Mouse (Mus musculus) kidney, embryonic 15.5 days (tissue): ENCODE data around the gene Ddo. TPM values are rescaled to one million over a fixed set of nuclear protein-coding genes. Genes with fewer than 3 reads are reported as not detected.

ENCODE experiments used
- ATAC-seq: fragments of 200-750 bp; cut with Nextera tagmentation; replicated peaks from 2 replicates; pipeline ENCODE4 v1.8.0; 2017; ENCODE audit warnings: moderate TSS enrichment; ENCODE audit not compliant: low FRiP score
- H3K27ac ChIP-seq: fragments of 300-500 bp; sonication (generic); 2 replicates; pipeline ENCODE4 v1.5.1; 2015; ENCODE audit warnings: mild to moderate bottlenecking, inconsistent platforms
- H3K27me3 ChIP-seq: fragments of 300-500 bp; sonication (generic); 2 replicates; pipeline ENCODE4 v1.6.1; 2015; ENCODE audit warnings: inconsistent platforms
- H3K36me3 ChIP-seq: fragments of 300-500 bp; sonication (generic); 2 replicates; pipeline ENCODE4 v1.6.1; 2015; ENCODE audit warnings: inconsistent platforms
- H3K4me1 ChIP-seq: fragments of 300-500 bp; sonication (generic); 2 replicates; pipeline ENCODE4 v1.6.1; 2015; ENCODE audit warnings: inconsistent platforms
- H3K4me2 ChIP-seq: fragments of 300-500 bp; sonication (generic); 2 replicates; pipeline ENCODE4 v1.6.1; 2015; ENCODE audit warnings: moderate library complexity, mild to moderate bottlenecking, inconsistent platforms
- H3K4me3 ChIP-seq: fragments of 300-500 bp; sonication (generic); replicated peaks from 2 replicates; pipeline ENCODE4 v1.5.1; 2015; ENCODE audit warnings: mild to moderate bottlenecking, inconsistent platforms
- H3K9ac ChIP-seq: fragments of 300-500 bp; sonication (generic); 2 replicates; pipeline ENCODE4 v1.6.1; 2015; ENCODE audit warnings: mild to moderate bottlenecking, inconsistent platforms
- H3K9me3 ChIP-seq: fragments of 300-500 bp; sonication (generic); replicated peaks from 2 replicates; pipeline ENCODE4 v1.6.1; 2016; ENCODE audit warnings: inconsistent platforms
- WGBS: fragments of 180-500 bp; shearing (Covaris S2); methylation state at CpG from one replicate; pipeline ENCODE4 v1.1.7; 2015; ENCODE audit warnings: mixed read lengths; 5-methylcytosine and 5-hydroxymethylcytosine counted together
- polyA plus RNA-seq: library from polyadenylated mRNA; unstranded; fragments of >200 nt; fragmentation: Nextera tagmentation; extraction: Ambion mirVana; gene quantifications from 2 replicates; pipeline ENCODE4 v1.2.1, GENCODE M21; 2015

Gene Ddo
- 0.28 and 0.53 TPM in 2 replicates for polyA plus RNA-seq

DNA sequence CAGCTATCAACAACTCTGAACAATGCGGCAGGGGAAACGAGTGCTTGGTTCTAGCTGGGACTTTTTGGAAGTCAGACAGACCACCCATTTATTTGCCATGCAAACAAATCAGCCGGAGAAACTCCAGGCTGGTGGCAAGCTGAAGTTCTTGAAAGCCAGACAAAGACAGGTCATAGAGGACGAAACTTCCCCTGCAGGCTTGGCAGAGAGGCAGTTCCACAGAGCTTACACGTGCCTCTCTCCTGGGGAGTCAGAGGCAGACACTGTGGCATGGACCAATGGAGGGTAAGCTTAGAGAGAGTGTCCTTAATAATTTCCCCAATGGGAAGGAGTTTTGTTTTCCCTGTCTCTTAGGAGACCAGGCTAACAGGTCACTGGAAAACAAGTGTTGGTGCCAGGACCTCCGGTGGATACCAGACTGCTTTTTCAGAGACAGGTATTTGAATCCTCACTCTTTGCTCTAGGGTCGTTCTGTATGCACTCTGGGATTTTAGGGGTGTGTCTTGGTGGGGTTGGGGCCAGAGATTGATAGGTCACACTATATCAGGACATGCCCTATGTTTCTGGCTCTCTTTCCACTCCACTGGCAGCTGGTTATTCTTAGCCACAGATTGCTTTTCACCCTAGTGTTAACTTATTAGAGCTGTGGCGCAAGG, at the start of gene Ddo:
Gene Ddo, plus strand, starts transcription at position 356 of the 656 bp plus-strand sequence.
- H3K27me3 ChIP-seq, result no peaks in the 10 kb centered on the region
- 0 out of 2 replicates have a peak, but pooled peaks cover 13% of the 10 kb centered on the region for H3K4me1 ChIP-seq
- no peaks in the 10 kb centered on the region for H3K9me3 ChIP-seq
- no peak for ATAC-seq
- 75% methylated on average over 8 of the region's 8 CpGs for WGBS
- no peak within 1 kb of the TSS for H3K9ac ChIP-seq
- H3K4me3 ChIP-seq, result no peak within 1 kb of the TSS
- no peak within 1 kb of the TSS for H3K27ac ChIP-seq
- H3K4me2 ChIP-seq, result no peak within 1 kb of the TSS
- H3K36me3 ChIP-seq, result no peaks in the 10 kb centered on the region

GRCm38 (mm10) chr10:40583584-40584255, 46.1 kb upstream of the Ddo start:
- Histone ChIP-seq H3K4me2 (no peak overlapping the region), H3K27me3 (no peaks in the 10 kb centered on the region), H3K4me1 (no peaks in the 10 kb centered on the region), H3K27ac (no peak overlapping the region), H3K9ac (no peak overlapping the region), H3K36me3 (no peaks in the 10 kb centered on the region), H3K9me3 (no peaks in the 10 kb centered on the region), H3K4me3 (no peak overlapping the region)
- ATAC-seq, result no peak
- WGBS, result 86% methylated on average over 8 of the region's 8 CpGs

- H3K27ac ChIP-seq, result no peak overlapping the region
- 70% methylated on average over 7 of the region's 7 CpGs for WGBS
- no peak for ATAC-seq
Observed at GRCm38 (mm10) chr10:40592186-40592585, 37.6 kb upstream of the Ddo start.

DNA sequence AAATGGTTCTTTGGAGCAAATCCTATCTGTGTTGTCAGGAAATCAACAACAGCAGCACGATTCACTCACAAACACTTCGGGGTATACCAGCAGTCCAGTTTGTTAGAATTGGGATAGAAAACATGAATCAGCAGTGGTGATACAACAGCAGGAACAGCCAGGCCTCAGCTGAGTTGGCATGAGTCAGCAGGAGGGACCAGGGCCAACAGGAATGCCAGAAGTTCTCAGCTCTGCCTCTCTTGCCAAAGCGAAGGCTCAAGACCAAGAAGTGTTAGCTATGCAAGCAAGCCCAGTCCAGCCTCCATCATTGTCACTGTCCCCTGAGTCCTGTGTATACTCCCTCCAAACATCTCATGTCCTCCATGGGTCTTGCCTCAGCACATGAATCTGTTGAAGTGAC, 32.6 kb upstream of the Ddo start:
- no peak for ATAC-seq
- H3K4me2 ChIP-seq, result no peak overlapping the region
- H3K36me3 ChIP-seq, result no peaks in the 10 kb centered on the region

More at GRCm38 (mm10) chr10:40592186-40592585, 37.6 kb upstream of the Ddo start:
- no peak overlapping the region for H3K4me2 ChIP-seq
- H3K36me3 ChIP-seq, result no peaks in the 10 kb centered on the region
- H3K9ac ChIP-seq, result no peak overlapping the region
- H3K4me1 ChIP-seq, result no peaks in the 10 kb centered on the region
- no peaks in the 10 kb centered on the region for H3K27me3 ChIP-seq
- no peak overlapping the region for H3K4me3 ChIP-seq
- H3K9me3 ChIP-seq, result no peaks in the 10 kb centered on the region

GRCm38 (mm10) chr10:40604706-40605394, 25.0 kb upstream of the Ddo start:
- Histone ChIP-seq H3K9ac (no peak overlapping the region), H3K4me1 (no peaks in the 10 kb centered on the region), H3K27ac (no peak overlapping the region), H3K27me3 (no peaks in the 10 kb centered on the region), H3K4me3 (no peak overlapping the region), H3K36me3 (no peaks in the 10 kb centered on the region), H3K4me2 (no peak overlapping the region), H3K9me3 (0 out of 2 replicates have a peak, but pooled peaks cover 9% of the 10 kb centered on the region)
- WGBS, result 60% methylated on average over 6 of the region's 6 CpGs
- no peak for ATAC-seq

More for the DNA sequence above, 32.6 kb upstream of the Ddo start:
- Histone ChIP-seq H3K4me1 (no peaks in the 10 kb centered on the region), H3K9ac (no peak overlapping the region), H3K27me3 (no peaks in the 10 kb centered on the region), H3K27ac (no peak overlapping the region), H3K4me3 (no peak overlapping the region), H3K9me3 (no peaks in the 10 kb centered on the region)
- WGBS, result 88% methylated on average over 3 of the region's 3 CpGs

DNA sequence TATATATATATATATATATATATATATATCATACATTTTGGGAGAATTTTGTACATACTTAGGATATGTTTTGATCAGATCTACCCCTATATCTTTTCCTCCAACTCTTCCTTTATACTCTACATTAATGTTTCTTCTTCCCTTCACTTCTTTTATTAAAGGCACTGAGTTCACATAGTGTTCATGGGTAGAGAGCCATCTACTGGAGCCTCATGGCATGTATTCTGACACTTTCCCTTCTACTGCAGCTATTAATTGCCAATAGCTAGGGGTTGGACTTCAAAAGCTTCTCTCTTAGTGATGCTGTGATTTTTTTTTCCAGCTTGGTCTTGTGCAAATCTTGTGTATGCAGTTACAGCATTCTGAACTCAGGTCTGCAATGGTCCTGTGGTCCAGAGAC, 11.8 kb upstream of the Ddo start:
- no peak overlapping the region for H3K4me3 ChIP-seq
- no peak overlapping the region for H3K4me2 ChIP-seq
- ATAC-seq, result no peak
- H3K9ac ChIP-seq, result no peak overlapping the region
- no peaks in the 10 kb centered on the region for H3K4me1 ChIP-seq
- no peaks in the 10 kb centered on the region for H3K36me3 ChIP-seq
- H3K27me3 ChIP-seq, result no peaks in the 10 kb centered on the region
- no peaks in the 10 kb centered on the region for H3K9me3 ChIP-seq
- H3K27ac ChIP-seq, result no peak overlapping the region

GRCm38 (mm10) chr10:40619760-40620159, 10.1 kb upstream of the Ddo start:
- Histone ChIP-seq H3K9me3 (no peaks in the 10 kb centered on the region), H3K4me2 (no peak overlapping the region), H3K27ac (no peak overlapping the region), H3K4me1 (no peaks in the 10 kb centered on the region), H3K4me3 (no peak overlapping the region), H3K9ac (no peak overlapping the region), H3K27me3 (no peaks in the 10 kb centered on the region), H3K36me3 (no peaks in the 10 kb centered on the region)
- 77% methylated on average over 1 of the region's 1 CpGs for WGBS
- no peak for ATAC-seq

DNA sequence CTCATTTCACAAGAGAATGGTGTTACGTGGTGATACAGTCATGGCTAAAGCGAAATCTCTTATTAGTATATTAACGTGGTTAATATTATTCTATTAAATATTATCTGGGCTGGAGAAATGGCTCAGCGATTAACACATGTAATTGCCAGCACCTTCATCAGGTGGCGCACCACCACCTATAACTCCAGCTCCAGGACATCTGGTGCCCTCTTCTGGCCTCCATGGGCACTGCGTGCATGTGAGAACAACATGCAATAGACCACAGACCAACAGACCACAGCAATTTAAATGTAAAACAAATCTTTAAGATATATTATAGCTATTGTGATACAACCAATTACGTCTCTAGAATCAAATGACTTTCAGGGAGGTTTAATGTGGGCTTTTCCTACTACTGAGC, 671 bp upstream of the Ddo start:
- no peaks in the 10 kb centered on the region for H3K27me3 ChIP-seq
- 0 out of 2 replicates have a peak, but pooled peaks cover 13% of the 10 kb centered on the region for H3K4me1 ChIP-seq
- no peak for ATAC-seq
- H3K36me3 ChIP-seq, result no peaks in the 10 kb centered on the region
- H3K27ac ChIP-seq, result no peak overlapping the region
- no peak overlapping the region for H3K4me3 ChIP-seq
- WGBS, result 84% methylated on average over 7 of the region's 7 CpGs
- H3K4me2 ChIP-seq, result no peak overlapping the region
- no peak overlapping the region for H3K9ac ChIP-seq
- no peaks in the 10 kb centered on the region for H3K9me3 ChIP-seq

DNA sequence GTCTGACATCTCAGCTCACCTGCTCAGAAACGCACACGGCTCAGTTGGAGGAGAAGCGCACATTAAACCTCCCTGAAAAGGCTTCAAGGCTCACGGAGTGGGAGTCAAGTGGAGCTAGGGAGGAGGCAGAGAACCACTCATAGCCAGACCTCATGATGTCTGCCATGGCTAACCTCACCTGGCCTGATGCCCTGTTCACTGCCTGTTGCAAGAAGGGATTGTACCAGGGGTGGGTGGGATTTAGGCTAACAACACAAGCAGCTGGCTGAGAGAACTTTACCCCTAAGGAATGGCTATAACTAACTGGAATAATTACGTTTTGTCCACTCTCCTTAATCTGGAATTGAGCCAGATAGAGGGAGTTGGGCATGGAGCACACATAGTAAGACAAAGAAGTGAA, 646 bp downstream of the Ddo start:
- Histone ChIP-seq H3K4me2 (no peak overlapping the region), H3K4me3 (no peak overlapping the region)

GRCm38 (mm10) chr10:40630961-40631360, 1.1 kb downstream of the Ddo start:
- Histone ChIP-seq H3K4me1 (0 out of 2 replicates have a peak, but pooled peaks cover 13% of the 10 kb centered on the region), H3K9me3 (no peaks in the 10 kb centered on the region), H3K9ac (no peak overlapping the region), H3K27me3 (no peaks in the 10 kb centered on the region), H3K4me2 (no peak overlapping the region), H3K4me3 (no peak overlapping the region), H3K27ac (no peak overlapping the region), H3K36me3 (no peaks in the 10 kb centered on the region)
- ATAC-seq, result no peak
- 43% methylated on average over 9 of the region's 9 CpGs for WGBS

More for the DNA sequence above, 646 bp downstream of the Ddo start:
- Histone ChIP-seq H3K4me1 (0 out of 2 replicates have a peak, but pooled peaks cover 13% of the 10 kb centered on the region), H3K27me3 (no peaks in the 10 kb centered on the region), H3K36me3 (no peaks in the 10 kb centered on the region), H3K27ac (no peak overlapping the region), H3K9me3 (no peaks in the 10 kb centered on the region), H3K9ac (no peak overlapping the region)
- WGBS, result 75% methylated on average over 5 of the region's 5 CpGs
- ATAC-seq, result no peak

DNA sequence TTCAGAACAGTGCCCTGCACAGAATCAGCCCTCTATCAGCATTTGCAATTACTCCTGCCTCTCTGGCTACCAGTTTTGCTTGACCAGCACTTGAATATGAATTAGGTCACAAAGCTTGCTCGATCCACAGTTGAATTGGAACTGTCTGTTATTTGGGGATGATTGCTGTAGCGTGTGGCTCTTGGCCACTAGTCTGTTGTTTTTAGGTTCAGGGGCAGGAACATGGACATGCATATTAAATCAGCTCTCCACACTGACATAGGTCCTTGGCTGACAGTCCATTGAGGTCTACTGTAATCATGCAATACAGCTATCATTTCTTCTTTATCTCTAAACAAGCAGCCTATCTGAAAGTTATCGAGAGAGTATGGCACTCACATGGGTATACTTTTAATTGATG, 2.3 kb downstream of the Ddo start:
- H3K9me3 ChIP-seq, result no peaks in the 10 kb centered on the region
- H3K27me3 ChIP-seq, result no peaks in the 10 kb centered on the region
- ATAC-seq, result no peak
- H3K4me2 ChIP-seq, result no peak overlapping the region
- no peaks in the 10 kb centered on the region for H3K36me3 ChIP-seq
- no peak overlapping the region for H3K9ac ChIP-seq
- H3K27ac ChIP-seq, result no peak overlapping the region
- WGBS, result 90% methylated on average over 3 of the region's 3 CpGs
- H3K4me3 ChIP-seq, result no peak overlapping the region
- H3K4me1 ChIP-seq, result 0 out of 2 replicates have a peak, but pooled peaks cover 15% of the 10 kb centered on the region

DNA sequence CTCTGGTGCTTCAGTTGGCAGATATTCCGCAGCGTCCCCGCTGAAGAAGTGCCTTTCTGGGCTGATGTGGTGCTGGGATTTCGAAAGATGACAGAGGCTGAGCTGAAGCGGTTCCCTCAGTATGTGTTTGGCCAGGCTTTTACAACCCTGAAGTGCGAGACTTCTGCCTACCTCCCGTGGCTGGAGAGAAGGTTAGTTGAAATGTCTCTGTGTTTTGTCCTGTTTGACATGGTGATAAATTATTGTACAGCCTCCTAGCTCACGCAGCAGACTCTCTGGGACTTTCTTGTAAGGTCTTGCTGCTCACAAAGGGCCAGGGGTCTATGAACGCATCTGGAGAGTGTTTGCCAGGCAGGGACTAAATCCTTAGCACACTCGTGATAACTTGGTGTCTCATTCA, 7.5 kb downstream of the Ddo start:
- H3K27me3 ChIP-seq, result no peaks in the 10 kb centered on the region
- 35% methylated on average over 10 of the region's 10 CpGs for WGBS
- H3K4me3 ChIP-seq, result no peak overlapping the region
- H3K4me2 ChIP-seq, result no peak overlapping the region
- peak overlapping the region; percentile 52; the same call in 1 of the 2 replicates for H3K27ac ChIP-seq
- no peaks in the 10 kb centered on the region for H3K36me3 ChIP-seq
- no peak overlapping the region for H3K9ac ChIP-seq
- peaks cover 29% of the 10 kb centered on the region for H3K4me1 ChIP-seq
- no peak for ATAC-seq
- no peaks in the 10 kb centered on the region for H3K9me3 ChIP-seq
